Mouse (Mus musculus): Measurements from ENCODE around the gene Fam129a. TPM values are rescaled to one million over a fixed set of nuclear protein-coding genes. Genes with fewer than 3 reads are reported as not detected.

Fam129a gene
- polyA plus RNA-seq, 1 experiment: 6.4 TPM

GRCm38 (mm10) chr1:151549794-151550193 lies 21.2 kb upstream of the Fam129a start:
- no peak for DNase-seq
- Histone ChIP-seq H3K4me3 (ENCODE audit: control insufficient read depth, insufficient read depth, low read length) (no peak overlapping the region), H3K27me3 (ENCODE audit: control insufficient read depth, insufficient read depth, low read length) (no peaks in the 10 kb centered on the region), H3K27ac (ENCODE audit: control insufficient read depth, insufficient read depth, low read length) (no peak overlapping the region), H3K36me3 (ENCODE audit: control insufficient read depth, insufficient read depth, low read length) (no peaks in the 10 kb centered on the region), H3K4me1 (replicated peaks; ENCODE audit: control insufficient read depth, insufficient read depth, low read length) (no peaks in the 10 kb centered on the region)
- WGBS: 89% methylated on average over 7 of the region's 7 CpGs
- TF ChIP-seq CTCF (IDR thresholded peaks at IDR 0.05; ENCODE audit: borderline replicate concordance, control insufficient read depth, extremely low read depth, insufficient read depth, low read length, poor library complexity) (no peak), POLR2A (IDR thresholded peaks at IDR 0.05; ENCODE audit: control insufficient read depth, extremely low read depth, insufficient read depth, low read length, poor library complexity) (no peak)

GRCm38 (mm10) chr1:151550587-151551479 lies 20.2 kb upstream of the Fam129a start:
- WGBS: 82% methylated on average over 19 of the region's 19 CpGs

DNA sequence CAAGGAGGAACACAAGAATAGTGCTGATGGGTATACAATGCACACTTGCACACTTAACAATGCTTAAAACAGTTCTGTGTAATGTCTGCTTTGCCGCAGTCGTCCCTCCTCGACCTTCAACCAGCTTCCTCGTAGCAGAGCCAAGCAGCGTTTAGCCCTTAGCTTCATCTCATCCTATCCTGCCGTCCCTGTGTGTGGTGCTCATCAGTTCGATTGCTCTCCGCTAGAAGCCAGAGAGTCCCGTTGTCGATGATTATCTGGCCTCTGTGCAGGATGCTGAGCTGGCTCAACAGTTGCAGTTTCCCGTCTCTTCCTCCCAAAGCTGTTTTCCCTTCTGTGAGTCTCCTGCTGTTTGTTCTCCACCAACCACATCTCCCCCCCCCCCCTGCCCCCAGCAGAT lies 10.4 kb upstream of the Fam129a start:
- H3K36me3 ChIP-seq (ENCODE audit: control insufficient read depth, insufficient read depth, low read length): no peaks in the 10 kb centered on the region
- WGBS: 86% methylated on average over 11 of the region's 11 CpGs
- no peak for TF ChIP-seq POLR2A (IDR thresholded peaks at IDR 0.05; ENCODE audit: control insufficient read depth, extremely low read depth, insufficient read depth, low read length, poor library complexity)
- no peaks in the 10 kb centered on the region for H3K27me3 ChIP-seq (ENCODE audit: control insufficient read depth, insufficient read depth, low read length)
- no peak for DNase-seq
- no peak overlapping the region for H3K4me3 ChIP-seq (ENCODE audit: control insufficient read depth, insufficient read depth, low read length)
- no peak overlapping the region for H3K27ac ChIP-seq (ENCODE audit: control insufficient read depth, insufficient read depth, low read length)
- no peaks in the 10 kb centered on the region for H3K4me1 ChIP-seq (replicated peaks; ENCODE audit: control insufficient read depth, insufficient read depth, low read length)

More at GRCm38 (mm10) chr1:151550587-151551479, 20.2 kb upstream of the Fam129a start:
- TF ChIP-seq POLR2A (IDR thresholded peaks at IDR 0.05; ENCODE audit: control insufficient read depth, extremely low read depth, insufficient read depth, low read length, poor library complexity) (no peak), CTCF (IDR thresholded peaks at IDR 0.05; ENCODE audit: borderline replicate concordance, control insufficient read depth, extremely low read depth, insufficient read depth, low read length, poor library complexity) (no peak)
- H3K4me1 ChIP-seq (replicated peaks; ENCODE audit: control insufficient read depth, insufficient read depth, low read length): no peaks in the 10 kb centered on the region
- no peaks in the 10 kb centered on the region for H3K27me3 ChIP-seq (ENCODE audit: control insufficient read depth, insufficient read depth, low read length)
- no peaks in the 10 kb centered on the region for H3K36me3 ChIP-seq (ENCODE audit: control insufficient read depth, insufficient read depth, low read length)
- no peak for DNase-seq
- no peak overlapping the region for H3K27ac ChIP-seq (ENCODE audit: control insufficient read depth, insufficient read depth, low read length)
- H3K4me3 ChIP-seq (ENCODE audit: control insufficient read depth, insufficient read depth, low read length): no peak overlapping the region

DNA sequence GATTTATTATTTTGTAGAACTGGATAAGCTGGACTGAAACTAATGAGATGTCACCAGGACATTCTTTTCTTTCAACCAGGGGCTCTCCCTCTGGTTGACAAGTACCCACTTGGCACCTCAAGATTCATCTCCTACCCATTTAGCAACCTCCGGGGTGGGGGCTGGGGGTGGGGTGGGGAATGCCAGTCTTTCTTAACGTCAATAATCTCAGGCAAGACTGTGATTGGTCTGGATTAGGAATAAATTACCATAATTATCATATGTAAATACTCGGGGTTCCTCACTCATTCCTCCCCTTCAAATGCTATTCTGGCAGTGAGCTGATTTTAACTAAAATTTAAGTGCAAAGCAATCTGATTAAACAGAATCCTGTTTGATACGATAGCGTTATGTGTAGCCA lies 7.6 kb upstream of the Fam129a start:
- TF ChIP-seq CTCF (IDR thresholded peaks at IDR 0.05; ENCODE audit: borderline replicate concordance, control insufficient read depth, extremely low read depth, insufficient read depth, low read length, poor library complexity) (no peak), POLR2A (IDR thresholded peaks at IDR 0.05; ENCODE audit: control insufficient read depth, extremely low read depth, insufficient read depth, low read length, poor library complexity) (no peak)
- no peak overlapping the region for H3K27ac ChIP-seq (ENCODE audit: control insufficient read depth, insufficient read depth, low read length)
- 84% methylated on average over 5 of the region's 5 CpGs for WGBS
- no peak for DNase-seq
- H3K4me1 ChIP-seq (replicated peaks; ENCODE audit: control insufficient read depth, insufficient read depth, low read length): no peaks in the 10 kb centered on the region
- H3K27me3 ChIP-seq (ENCODE audit: control insufficient read depth, insufficient read depth, low read length): no peaks in the 10 kb centered on the region
- no peaks in the 10 kb centered on the region for H3K36me3 ChIP-seq (ENCODE audit: control insufficient read depth, insufficient read depth, low read length)
- no peak overlapping the region for H3K4me3 ChIP-seq (ENCODE audit: control insufficient read depth, insufficient read depth, low read length)

DNA sequence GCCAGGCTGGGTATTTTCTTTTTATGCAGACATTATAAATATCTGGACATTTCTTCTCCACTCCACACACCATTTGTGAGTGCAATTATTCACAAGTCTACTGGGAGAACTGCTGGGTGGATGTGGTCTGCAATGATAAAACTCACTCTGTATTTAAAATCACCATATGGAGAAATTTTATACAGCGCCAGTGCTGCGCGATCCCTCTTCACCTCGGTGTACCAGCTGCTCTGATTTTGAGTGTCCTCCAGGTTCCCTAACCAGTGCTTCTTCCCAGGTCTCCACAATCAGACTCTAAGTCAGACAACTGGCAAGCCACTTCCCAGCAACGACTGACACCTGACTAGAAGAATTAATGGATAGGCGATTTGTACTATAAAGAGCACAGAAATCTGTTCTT lies 7.1 kb upstream of the Fam129a start:
- no peak for DNase-seq
- H3K4me1 ChIP-seq (replicated peaks; ENCODE audit: control insufficient read depth, insufficient read depth, low read length): no peaks in the 10 kb centered on the region
- H3K27me3 ChIP-seq (ENCODE audit: control insufficient read depth, insufficient read depth, low read length): no peaks in the 10 kb centered on the region
- 66% methylated on average over 6 of the region's 6 CpGs for WGBS
- H3K4me3 ChIP-seq (ENCODE audit: control insufficient read depth, insufficient read depth, low read length): no peak overlapping the region
- H3K27ac ChIP-seq (ENCODE audit: control insufficient read depth, insufficient read depth, low read length): no peak overlapping the region
- TF ChIP-seq CTCF (IDR thresholded peaks at IDR 0.05; ENCODE audit: borderline replicate concordance, control insufficient read depth, extremely low read depth, insufficient read depth, low read length, poor library complexity) (no peak), POLR2A (IDR thresholded peaks at IDR 0.05; ENCODE audit: control insufficient read depth, extremely low read depth, insufficient read depth, low read length, poor library complexity) (no peak)
- no peaks in the 10 kb centered on the region for H3K36me3 ChIP-seq (ENCODE audit: control insufficient read depth, insufficient read depth, low read length)

DNA sequence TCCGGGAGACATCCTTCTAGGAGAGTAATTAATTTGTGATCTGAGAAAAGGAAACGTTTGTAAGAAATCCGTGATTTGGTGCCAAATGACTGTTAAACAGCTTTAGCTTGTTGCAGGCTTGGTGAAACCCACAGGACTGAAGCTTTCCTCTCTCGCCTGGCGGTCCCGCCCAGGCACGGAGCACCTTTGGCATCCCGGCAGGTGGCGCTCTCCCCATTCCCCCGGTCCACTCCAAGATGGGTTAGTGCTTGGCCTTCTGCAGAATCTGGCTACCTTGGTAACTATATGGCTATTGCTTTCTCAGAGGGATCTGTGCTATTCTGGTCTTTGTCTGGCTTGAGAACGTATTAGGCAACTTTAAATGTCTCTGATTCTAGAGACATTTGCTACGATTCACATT lies 6.6 kb upstream of the Fam129a start:
- Histone ChIP-seq H3K27me3 (ENCODE audit: control insufficient read depth, insufficient read depth, low read length) (no peaks in the 10 kb centered on the region), H3K27ac (ENCODE audit: control insufficient read depth, insufficient read depth, low read length) (no peak overlapping the region), H3K4me3 (ENCODE audit: control insufficient read depth, insufficient read depth, low read length) (no peak overlapping the region), H3K4me1 (replicated peaks; ENCODE audit: control insufficient read depth, insufficient read depth, low read length) (no peaks in the 10 kb centered on the region), H3K36me3 (ENCODE audit: control insufficient read depth, insufficient read depth, low read length) (no peaks in the 10 kb centered on the region)
- TF ChIP-seq POLR2A (IDR thresholded peaks at IDR 0.05; ENCODE audit: control insufficient read depth, extremely low read depth, insufficient read depth, low read length, poor library complexity): no peak
- TF ChIP-seq CTCF (IDR thresholded peaks at IDR 0.05; ENCODE audit: borderline replicate concordance, control insufficient read depth, extremely low read depth, insufficient read depth, low read length, poor library complexity): peak; percentile 85; the same call in 1 of the 2 replicates
- DNase-seq: peak; percentile 67
- WGBS: 15% methylated on average over 12 of the region's 12 CpGs

Data from thymus, adult 2 months (tissue).